Comparison of ENCODE assay signal across 9 mouse cellular contexts in the genomic region with DNA sequence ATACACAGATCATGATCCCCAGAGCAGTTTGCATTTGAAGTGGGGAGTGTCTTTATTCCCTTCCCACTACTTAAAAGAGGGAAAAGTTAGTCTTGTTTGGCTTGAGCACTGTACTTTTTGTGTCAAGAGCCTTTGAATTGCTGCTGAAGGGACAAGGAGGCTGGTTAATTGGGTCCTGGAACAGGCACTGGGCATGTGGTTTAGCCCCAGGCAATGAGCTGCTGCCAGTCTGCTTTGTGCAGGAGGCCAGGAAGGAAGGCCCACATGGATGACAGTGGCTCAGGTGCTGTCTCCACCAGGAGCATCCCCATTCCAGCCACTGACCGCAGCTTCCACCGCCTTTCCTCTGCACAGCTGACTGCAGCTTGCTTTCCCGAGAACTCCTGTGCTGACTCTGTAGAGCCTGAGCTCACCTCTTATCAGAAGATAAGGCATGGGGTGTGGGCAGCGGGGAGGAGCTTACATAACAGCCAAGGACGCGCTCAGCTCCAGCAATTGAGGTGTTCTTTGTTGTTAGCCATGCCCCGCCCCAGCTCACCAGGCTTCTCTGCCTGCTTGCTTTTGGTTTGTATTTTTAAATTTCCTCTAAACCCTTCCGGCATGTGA. TPM values are rescaled to one million over a fixed set of nuclear protein-coding genes. Genes with fewer than 3 reads are reported as not detected.
A peak's percentile ranks its signal among the peaks of the same experiment; 100 is the strongest.
DNase-seq lines count a peak whose midpoint lies in the region; ATAC-seq and TF ChIP-seq lines count a peak whose summit lies in the region.
"Had no signal": no experiment of that assay in that cellular context is flagged by ENCODE, and none has a peak within 500 bp of the region (broad histone marks: within the 10 kb centered on the region; RNA-seq: fewer than 3 reads in every experiment).

No protein-coding gene starts in this region.

- peaks cover 59% of the 10 kb centered on the region for H3K4me1 ChIP-seq in G1E (ENCODE audit: insufficient read depth, low read depth, low read length)
- peaks cover 9% of the 10 kb centered on the region for H3K4me1 ChIP-seq in heart, embryonic 15.5 days (replicated peaks)
- H3K4me1 ChIP-seq in lung, postnatal 0 days (ENCODE audit: insufficient read depth, low read depth, low read length), result 0 out of 2 replicates have a peak, but pooled peaks cover 4% of the 10 kb centered on the region
- H3K4me1 ChIP-seq: embryonic facial prominence, embryonic 12.5 days had no signal

- ATAC-seq in G1E (ENCODE audit: extremely low read depth, insufficient number of reproducible peaks, low FRiP score, poor library complexity, severe bottlenecking), result peak; percentile 90
- peak; percentile 62; the same call in 1 of the 2 replicates for ATAC-seq in heart, embryonic 15.5 days (replicated peaks; ENCODE audit: insufficient number of reproducible peaks, insufficient read depth, low FRiP score, low read depth)
- peak; percentile 89 for ATAC-seq in lung, postnatal 0 days

- H3K9ac ChIP-seq in heart, embryonic 15.5 days, result no peak overlapping the region
- H3K9ac ChIP-seq in lung, postnatal 0 days (replicated peaks; ENCODE audit: low read depth), result no peak overlapping the region
- H3K9ac ChIP-seq: embryonic facial prominence, embryonic 12.5 days; limb, embryonic 15.5 days had no signal

- no peak for TF ChIP-seq EP300 in lung, postnatal 0 days (IDR thresholded peaks at IDR 0.05)

- H3K27me3 ChIP-seq in G1E (ENCODE audit: insufficient read depth, low read length), result no peaks in the 10 kb centered on the region
- no peaks in the 10 kb centered on the region for H3K27me3 ChIP-seq in heart, embryonic 15.5 days
- no peaks in the 10 kb centered on the region for H3K27me3 ChIP-seq in lung, postnatal 0 days (replicated peaks; ENCODE audit: insufficient read depth, low read length)
- H3K27me3 ChIP-seq: embryonic facial prominence, embryonic 12.5 days; limb, embryonic 15.5 days had no signal

- H3K36me3 ChIP-seq in G1E (replicated peaks), result peaks cover 30% of the 10 kb centered on the region
- H3K36me3 ChIP-seq in heart, embryonic 15.5 days, result no peaks in the 10 kb centered on the region
- no peaks in the 10 kb centered on the region for H3K36me3 ChIP-seq in lung, postnatal 0 days (ENCODE audit: insufficient read depth, low read length)

- H3K4me3 ChIP-seq in G1E (ENCODE audit: low read depth, low read length), result peak overlapping the region; percentile 66; the same call in 1 of the 2 replicates
- H3K4me3 ChIP-seq in heart, embryonic 15.5 days, result no peak overlapping the region
- no peak overlapping the region for H3K4me3 ChIP-seq in lung, postnatal 0 days (ENCODE audit: low read depth, low read length)
- H3K4me3 ChIP-seq: embryonic facial prominence, embryonic 12.5 days; limb, embryonic 15.5 days had no signal

- TF ChIP-seq CTCF in G1E (IDR thresholded peaks at IDR 0.05; ENCODE audit: low read depth, low read length), result no peak
- no peak for TF ChIP-seq CTCF in lung, postnatal 0 days (IDR thresholded peaks at IDR 0.05)

- H3K27ac ChIP-seq in heart, embryonic 15.5 days, result peak overlapping the region; percentile 24; the same call in 1 of the 2 replicates
- H3K27ac ChIP-seq in lung, postnatal 0 days (ENCODE audit: low read length), result no peak overlapping the region
- H3K27ac ChIP-seq: embryonic facial prominence, embryonic 12.5 days; limb, embryonic 15.5 days had no signal

- 23% methylated on average over 8 of the region's 8 CpGs for WGBS in heart, embryonic 15.5 days
- 36% methylated on average over 8 of the region's 8 CpGs for WGBS in lung, postnatal 0 days

- H3K9me3 ChIP-seq in G1E (replicated peaks), result no peaks in the 10 kb centered on the region
- H3K9me3 ChIP-seq in heart, embryonic 15.5 days (replicated peaks), result no peaks in the 10 kb centered on the region
- no peaks in the 10 kb centered on the region for H3K9me3 ChIP-seq in lung, postnatal 0 days (ENCODE audit: low read length)
- H3K9me3 ChIP-seq: embryonic facial prominence, embryonic 12.5 days; limb, embryonic 15.5 days had no signal

- DNase-seq in ES-CJ7 (ENCODE audit: low read depth, low spot score), result peak; percentile 34
- peak; percentile 53 for DNase-seq in G1E (ENCODE audit: low spot score)
- peak; percentile 80 to 83 for DNase-seq in cerebellum, postnatal 14 days
- DNase-seq in lung, postnatal 0 days (ENCODE audit: low spot score), result peak; percentile 63
- no peak for DNase-seq in right cerebral cortex, postnatal 10 days (ENCODE audit: low spot score in 2 of 2)
- DNase-seq in gastrocnemius, postnatal 25 days, result no peak

- H3K4me2 ChIP-seq in heart, embryonic 15.5 days, result peak overlapping the region; percentile 29; the same call in 1 of the 2 replicates
- 0 out of 2 replicates have a peak overlapping the region, but pooled peaks have one; percentile 6 for H3K4me2 ChIP-seq in lung, postnatal 0 days (replicated peaks; ENCODE audit: low read depth, low read length)
- H3K4me2 ChIP-seq: embryonic facial prominence, embryonic 12.5 days; limb, embryonic 15.5 days had no signal

RNA-seq across cellular contexts. Expression of a gene that starts 50.0 kb away (rescaled TPM):
- total RNA-seq in G1E (2014; fragmentation: Nextera tagmentation), result 41.5 and 45.5 TPM in 2 replicates
- total RNA-seq in G1E (2017), result 15.1 and 15.5 TPM in 2 replicates
- 10.6 and 21.8 TPM in 2 replicates for polyA plus RNA-seq in G1E (2012)
- polyA plus RNA-seq in heart, embryonic 15.5 days (2015; fragmentation: Nextera tagmentation; extraction: Ambion mirVana), result 20.2 and 21.9 TPM in 2 replicates
- polyA plus RNA-seq in lung, postnatal 0 days (2015; fragmentation: Nextera tagmentation; extraction: Ambion mirVana), result 20.8 and 22.2 TPM in 2 replicates
- 10 to 100 TPM; 27.4 to 29.5 TPM for total RNA-seq in gastrocnemius, postnatal 25 days (2021)

RNA-seq across cellular contexts. Expression of a gene that starts 50.1 kb away (rescaled TPM):
- total RNA-seq in G1E (2014; fragmentation: Nextera tagmentation) (16.9 and 18.4 TPM in 2 replicates), G1E (2017) (10.3 and 11.4 TPM in 2 replicates)
- 86.9 and 89.1 TPM in 2 replicates for polyA plus RNA-seq in G1E (2012)
- 18.6 and 25.8 TPM in 2 replicates for polyA plus RNA-seq in heart, embryonic 15.5 days (2015; fragmentation: Nextera tagmentation; extraction: Ambion mirVana)
- 12.3 and 12.4 TPM in 2 replicates for polyA plus RNA-seq in lung, postnatal 0 days (2015; fragmentation: Nextera tagmentation; extraction: Ambion mirVana)
- total RNA-seq in gastrocnemius, postnatal 25 days (2021), result 1 to 10 TPM; 7.0 to 8.9 TPM

Comparison
In these comparisons a context has a peak if more than half of its experiments do, and no peak if none do; other contexts are left out.
1. DNase-seq: peak in ES-CJ7 (single experiment), G1E (single experiment), cerebellum, postnatal 14 days (2 of 2) and lung, postnatal 0 days (single experiment); none in right cerebral cortex, postnatal 10 days (0 of 2) and gastrocnemius, postnatal 25 days (single experiment).
2. Peak in every context shown above with its lines, with median percentiles within 50 percentile points of each other: ATAC-seq.